Mouse (Mus musculus) left cerebral cortex, adult 2 months (tissue): Measurements from ENCODE around the gene Olfr8. TPM values are rescaled to one million over a fixed set of nuclear protein-coding genes. Genes with fewer than 3 reads are reported as not detected.
"Not testable (repeated sequence)": the region's sequence is repeated elsewhere in the genome, so short reads cannot be mapped to it uniquely, and the experiment has no call there.

Experiments used
- DNase-seq, 2 experiments: peaks; one replicate each; pipeline ENCODE4 v3.0.0; 2021 to 2022; ENCODE audit warnings: low spot score in 2 of 2, mixed read lengths in 1 of 2; ENCODE audit errors: extremely low spot score in 1 of 2
- H3K27ac ChIP-seq: fragments of 200-600 bp; 2 replicates; pipeline ENCODE4 v1.8.1; 2022
- H3K4me3 ChIP-seq: fragments of 200-600 bp; 2 replicates; pipeline ENCODE4 v1.8.1; 2022
- CTCF ChIP-seq: fragments of 200-600 bp; IDR thresholded peaks from 2 replicates; pipeline ENCODE4 v1.8.1; 2022; ENCODE audit warnings: antibody characterized with exemption, mild to moderate bottlenecking, moderate library complexity
- intact Hi-C: fragments of 180-260 bp; cut with DNase I; formaldehyde crosslinking; loops from one replicate; pipeline ENCODE4 v1.15.1; 2025
- long read RNA-seq, 2 experiments: library from polyadenylated mRNA; stranded (forward); transcript quantifications; one replicate each; pipeline ENCODE4 v2.0.0; 2021; ENCODE audit warnings: borderline mapping rate in 2 of 2
- total RNA-seq, 2 experiments: library from RNA; stranded (reverse); gene quantifications; 2 replicates each; pipeline ENCODE4 v1.2.3; 2021

Olfr8 gene
- total RNA-seq = not detected
- long read RNA-seq, experiment 1 = 0 reads
- long read RNA-seq, experiment 2 = 0 reads

- H3K27ac ChIP-seq, intact Hi-C loops, H3K4me3 ChIP-seq, DNase-seq: not testable (repeated sequence)
Measured at GRCm38 (mm10) chr10:78950336-78950735, at the start of gene Olfr8. Gene Olfr8, plus strand, starts transcription at chr10:78950636.

GRCm38 (mm10) chr10:78912871-78913270 lies 37.6 kb upstream of the Olfr8 start, which contains the start of gene Olfr1354:
Gene Olfr1354, plus strand, starts transcription at chr10:78913171.
- H3K27ac ChIP-seq, intact Hi-C loops, DNase-seq, H3K4me3 ChIP-seq: not testable (repeated sequence)

- H3K27ac ChIP-seq, H3K4me3 ChIP-seq, DNase-seq, intact Hi-C loops: not testable (repeated sequence)
Measured at GRCm38 (mm10) chr10:78963009-78963408, 12.6 kb downstream of the Olfr8 start, which contains the start of gene Olfr1353. Gene Olfr1353, plus strand, starts transcription at chr10:78963309.

GRCm38 (mm10) chr10:78980750-78981149 lies 30.3 kb downstream of the Olfr8 start, which contains the start of gene Olfr1352:
Gene Olfr1352, plus strand, starts transcription at chr10:78981050.
- TF ChIP-seq CTCF = no peak
- Histone ChIP-seq H3K4me3 (no peak within 1 kb of the TSS), H3K27ac (no peak within 1 kb of the TSS)
- DNase-seq = no peak
- intact Hi-C loops = no loop called here

Other genes with a start within 250 kb of the Olfr8 start
- not detected for gene Casp14, start 232.3 kb upstream of the Olfr8 start, total RNA-seq
- under 1 TPM; 0.59 to 0.79 TPM for gene Ccdc105, start 197.6 kb upstream of the Olfr8 start, total RNA-seq
- 10 to 100 TPM; 12.6 to 13.0 TPM for gene Slc1a6, start 170.1 kb upstream of the Olfr8 start, total RNA-seq
- not detected for gene Olfr1356, start 98.5 kb upstream of the Olfr8 start, total RNA-seq
- not detected for gene Olfr1355, start 75.1 kb upstream of the Olfr8 start, total RNA-seq
- not detected for gene Olfr1354, start 37.5 kb upstream of the Olfr8 start, total RNA-seq
- gene Olfr1353, start 12.7 kb downstream of the Olfr8 start, total RNA-seq = not detected
- not detected for gene Olfr1352, start 30.4 kb downstream of the Olfr8 start, total RNA-seq
- not detected for gene Olfr1351, start 61.8 kb downstream of the Olfr8 start, total RNA-seq
- not detected for gene Olfr57, start 78.1 kb downstream of the Olfr8 start, total RNA-seq
- gene 2610008E11Rik, start 147.0 kb downstream of the Olfr8 start, total RNA-seq = 10 to 100 TPM; 21.1 to 22.8 TPM
- gene Vmn2r80, start 198.1 kb downstream of the Olfr8 start, total RNA-seq = not detected